Mouse (Mus musculus): Measurements from ENCODE around the gene Man1a.

Man1a gene

DNA sequence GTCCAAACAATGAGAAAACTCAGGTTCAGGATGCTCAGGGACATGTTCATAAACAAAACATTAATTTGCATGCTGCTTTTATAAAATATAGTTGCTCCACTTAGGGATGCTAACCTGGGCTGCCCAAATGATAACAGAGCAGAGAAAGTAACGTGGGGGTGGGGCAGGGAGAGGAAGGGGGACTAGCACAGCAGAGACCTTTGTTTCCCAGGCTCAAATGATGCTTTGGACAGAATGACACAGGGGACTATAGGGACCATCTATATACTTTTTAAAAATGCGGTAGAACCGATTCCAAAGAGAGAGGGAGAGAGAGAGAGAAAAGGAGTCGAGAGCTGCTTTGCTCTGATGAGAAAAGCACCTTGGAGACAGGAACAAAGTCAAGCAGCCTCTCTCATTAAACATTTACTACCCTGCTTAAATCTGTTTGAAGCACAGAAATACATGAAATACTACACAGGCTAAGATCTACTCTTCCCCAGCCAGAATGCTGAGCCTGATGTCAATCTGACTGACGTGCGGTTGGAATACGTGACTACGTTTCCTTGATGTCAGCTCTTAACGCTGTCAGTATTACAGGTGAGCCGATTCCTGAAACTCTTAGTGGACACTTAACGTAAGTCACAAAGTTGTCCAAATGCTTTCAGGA, 63.1 kb downstream of the Man1a start:
- DNase-seq, result no peak

DNA sequence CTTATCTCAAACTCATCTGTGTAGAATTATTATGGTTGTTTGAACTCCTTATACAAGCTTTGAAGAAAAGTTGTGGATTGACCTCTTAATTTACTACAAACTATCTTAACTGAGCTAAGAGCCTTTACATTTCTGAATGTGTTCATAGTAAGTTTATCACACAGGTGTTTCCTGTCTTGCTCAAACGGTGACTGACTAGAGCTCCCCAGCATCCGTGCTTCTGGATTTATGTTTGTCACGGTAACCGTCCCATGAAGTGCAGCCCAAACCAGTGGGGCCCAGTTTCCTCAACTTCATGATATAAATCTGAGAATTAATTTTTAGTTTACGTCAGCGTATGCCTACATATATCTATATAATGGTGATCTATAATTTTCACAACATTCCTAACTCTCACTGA, 67.3 kb downstream of the Man1a start:
- no peak for DNase-seq

DNA sequence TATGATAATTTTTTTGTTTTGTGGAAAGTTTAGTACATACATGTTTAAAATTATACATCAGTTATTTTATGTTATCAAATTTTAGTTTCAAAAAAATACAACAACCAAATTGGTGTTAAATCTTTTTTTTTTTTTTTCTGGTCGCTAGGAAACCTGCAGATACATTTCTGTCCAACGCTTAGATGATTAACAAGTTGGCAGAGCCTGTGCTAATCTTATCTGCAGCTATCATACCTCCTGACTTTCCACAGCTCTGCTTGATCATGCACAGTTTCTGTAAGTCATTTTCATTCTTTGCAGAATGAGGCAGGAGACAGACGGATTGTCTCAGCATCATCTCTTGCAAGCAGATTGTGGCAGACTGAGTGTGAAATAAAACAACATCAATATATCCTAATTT, 69.5 kb downstream of the Man1a start:
- DNase-seq, result no peak

DNA sequence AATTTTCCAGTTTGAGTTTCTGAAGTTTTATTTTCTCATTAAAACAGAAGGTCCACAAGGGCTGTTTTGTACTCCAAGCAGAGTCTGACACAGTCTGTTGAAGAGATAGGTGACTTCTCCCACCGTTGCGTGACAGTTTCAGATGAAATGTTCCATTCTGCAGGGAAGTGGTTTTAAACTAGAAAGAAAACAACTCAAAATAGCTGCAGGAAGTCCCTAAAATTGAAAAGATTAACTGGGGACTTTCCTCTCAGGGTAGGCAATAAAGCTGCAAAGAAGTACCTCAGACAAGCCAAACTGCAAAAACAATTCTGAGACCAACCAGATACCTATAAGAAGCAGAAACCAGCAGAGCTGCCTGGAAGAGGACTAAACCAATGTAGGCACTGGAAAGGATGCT, 70.6 kb downstream of the Man1a start:
- no peak for DNase-seq

DNA sequence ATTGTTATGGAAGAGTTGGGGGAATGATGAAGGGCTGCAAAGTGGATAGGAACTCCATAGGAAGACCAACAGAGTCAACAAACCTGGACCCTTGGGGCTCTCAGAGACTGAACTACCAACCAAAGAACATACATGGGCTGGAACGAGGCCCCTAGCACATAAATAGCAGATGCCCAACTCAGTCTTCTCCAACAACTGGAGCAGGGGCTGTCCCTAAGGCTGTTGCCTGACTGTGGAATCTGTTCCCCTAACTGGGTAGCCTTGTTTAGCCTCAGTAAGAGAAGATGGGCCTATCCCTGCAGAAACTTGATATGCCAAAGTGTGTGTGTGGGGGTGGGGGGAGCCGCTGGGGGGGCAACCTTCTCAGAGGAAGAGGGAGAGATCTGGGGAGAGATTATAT, 73.5 kb downstream of the Man1a start:
- DNase-seq, result no peak

DNA sequence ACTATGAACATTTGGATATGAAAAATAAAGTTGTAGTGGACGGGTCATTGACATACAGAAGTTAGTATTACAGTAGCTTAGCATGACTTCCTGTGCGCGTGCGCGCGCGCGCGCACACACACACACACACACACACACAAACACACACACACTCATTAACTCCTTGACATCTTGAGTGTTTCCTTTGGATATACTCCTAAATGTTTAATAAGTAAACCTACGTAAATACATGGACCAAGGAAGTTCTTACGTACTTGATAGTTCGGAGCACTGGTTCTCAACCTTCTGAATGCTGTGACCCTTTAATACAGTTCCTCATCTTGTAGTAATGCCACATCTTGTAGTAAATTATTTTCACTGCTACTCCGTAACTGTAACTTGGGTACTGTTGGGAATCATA, 79.1 kb downstream of the Man1a start:
- DNase-seq, result no peak

DNA sequence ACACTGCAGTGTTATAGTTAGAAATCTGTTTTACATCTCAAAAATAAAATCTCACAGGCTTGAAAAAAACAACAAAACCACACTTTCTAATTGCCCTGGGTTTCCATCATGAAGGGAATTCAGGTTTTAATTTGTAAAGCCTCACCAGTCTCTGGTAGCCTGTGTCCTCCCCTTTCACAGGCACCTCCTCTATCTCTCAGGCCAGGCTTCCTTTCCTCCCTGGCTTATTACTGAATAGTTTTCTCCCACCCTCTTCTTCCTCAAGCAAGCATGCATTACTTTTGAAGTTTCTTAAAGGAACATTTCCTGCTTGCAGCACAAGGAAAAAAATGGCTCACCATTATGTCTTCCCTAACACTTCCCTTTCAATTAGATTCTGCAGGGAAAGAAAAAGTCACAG, 80.2 kb downstream of the Man1a start:
- no peak for DNase-seq

DNA sequence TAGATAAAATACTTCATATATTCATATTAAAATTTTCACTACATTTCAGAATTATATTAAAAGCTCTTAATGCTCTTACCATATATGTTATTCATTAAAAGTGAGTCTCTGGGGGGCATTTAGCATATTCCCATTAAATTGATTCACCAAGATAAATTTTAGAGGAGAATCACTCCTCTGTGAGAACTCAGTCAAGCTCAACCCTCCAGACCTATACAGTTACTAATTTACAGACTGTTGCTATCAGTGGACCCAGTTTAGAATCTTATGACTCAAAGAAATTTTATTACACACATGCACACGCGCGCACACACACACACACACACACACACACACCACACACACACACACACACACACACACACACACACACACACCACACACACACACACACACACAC, 81.8 kb downstream of the Man1a start:
- no peak for DNase-seq

DNA sequence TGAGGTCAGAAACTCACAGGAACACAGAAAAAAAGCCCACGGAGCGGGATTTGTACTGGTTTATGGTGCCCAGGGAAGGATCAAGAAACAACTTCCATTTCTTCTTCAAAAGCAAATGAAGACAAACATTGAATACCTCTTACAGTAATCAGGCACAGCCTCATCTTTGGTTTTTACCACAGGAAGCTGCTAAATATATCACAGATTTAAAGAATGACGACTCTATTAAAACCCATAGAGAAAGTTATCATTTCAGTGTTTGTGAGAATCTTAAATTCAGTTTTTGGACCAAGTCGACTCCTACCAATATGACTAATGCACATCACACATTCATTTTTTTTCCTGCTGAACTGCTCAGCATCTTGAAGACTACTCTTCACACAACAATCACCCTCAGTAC, 86.0 kb downstream of the Man1a start:
- DNase-seq, result no peak

DNA sequence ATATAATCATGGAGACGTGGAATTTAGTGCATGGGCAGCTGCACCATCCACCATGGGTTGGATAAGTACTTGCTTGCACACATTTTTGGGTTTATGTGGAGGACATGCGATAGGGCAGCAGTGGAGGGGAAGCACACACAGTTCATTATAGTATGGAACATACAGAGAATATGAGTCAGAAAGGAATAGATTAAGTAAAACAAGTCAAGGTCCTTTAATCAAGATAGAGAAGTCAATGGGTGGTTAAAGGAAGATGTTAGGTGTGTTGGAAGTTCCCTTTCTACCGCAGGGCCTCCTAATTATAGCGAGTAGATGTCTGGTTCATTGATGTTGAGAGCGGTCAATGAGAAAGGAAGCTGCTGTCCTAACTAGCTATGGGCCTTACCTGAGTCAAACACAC, 91.5 kb downstream of the Man1a start:
- DNase-seq, result no peak

DNA sequence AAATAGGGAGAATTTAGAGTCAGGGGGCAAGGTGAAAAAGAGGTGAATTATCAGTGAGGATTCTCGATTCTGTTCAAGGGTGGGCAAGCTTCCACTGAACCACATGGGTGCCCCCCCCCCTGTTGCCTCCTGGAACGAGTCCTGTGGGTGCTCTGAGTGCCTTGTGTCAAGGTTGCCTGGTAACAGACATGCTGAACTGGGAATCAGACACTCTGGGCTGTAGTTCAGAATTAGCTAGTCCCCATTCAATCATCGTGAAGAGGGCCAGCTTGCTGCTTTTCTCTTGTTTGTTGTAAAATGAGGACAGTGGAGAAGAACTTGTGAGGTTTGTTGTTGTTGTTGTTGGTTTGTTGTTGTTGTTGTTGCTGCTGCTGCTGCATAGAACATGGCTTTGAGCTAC, 92.3 kb downstream of the Man1a start:
- no peak for DNase-seq

DNA sequence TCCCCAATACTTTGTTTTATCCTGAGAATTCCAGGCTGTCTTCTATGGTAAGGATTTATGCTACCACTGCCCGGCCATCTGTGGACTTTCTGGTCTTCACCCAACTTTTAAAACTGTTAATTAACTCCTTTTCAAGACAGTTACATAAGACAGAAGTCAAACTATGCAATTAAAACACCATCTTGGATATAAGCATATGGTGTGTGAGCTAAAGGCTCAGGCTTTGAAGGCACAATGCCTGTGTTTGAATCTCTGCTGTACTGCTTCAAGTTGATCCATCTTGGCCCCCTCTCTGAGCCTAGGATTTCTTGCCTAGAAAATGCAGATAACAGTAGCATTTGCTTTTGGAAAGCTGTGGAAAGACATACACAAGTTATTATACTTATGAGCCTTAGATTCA, 97.8 kb downstream of the Man1a start:
- no peak for DNase-seq

DNA sequence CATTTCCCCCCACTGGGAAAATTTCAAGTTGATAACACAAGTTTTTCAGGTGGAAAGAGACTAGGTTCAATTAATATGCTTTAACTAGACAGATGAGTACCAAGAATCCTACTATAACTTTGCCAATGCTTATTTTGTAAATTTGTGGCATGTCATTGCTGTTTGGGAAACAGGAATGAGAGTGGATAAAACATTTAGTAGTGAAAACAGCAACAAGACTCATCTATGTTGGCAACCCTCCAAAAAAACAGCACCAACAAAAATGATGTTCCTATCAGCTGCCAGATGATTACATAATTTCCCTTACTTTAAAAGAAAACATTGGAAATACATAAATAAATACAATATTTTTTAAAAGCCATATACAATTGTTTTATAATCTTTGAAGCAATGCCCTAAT, 102.2 kb downstream of the Man1a start:
- no peak for DNase-seq

DNA sequence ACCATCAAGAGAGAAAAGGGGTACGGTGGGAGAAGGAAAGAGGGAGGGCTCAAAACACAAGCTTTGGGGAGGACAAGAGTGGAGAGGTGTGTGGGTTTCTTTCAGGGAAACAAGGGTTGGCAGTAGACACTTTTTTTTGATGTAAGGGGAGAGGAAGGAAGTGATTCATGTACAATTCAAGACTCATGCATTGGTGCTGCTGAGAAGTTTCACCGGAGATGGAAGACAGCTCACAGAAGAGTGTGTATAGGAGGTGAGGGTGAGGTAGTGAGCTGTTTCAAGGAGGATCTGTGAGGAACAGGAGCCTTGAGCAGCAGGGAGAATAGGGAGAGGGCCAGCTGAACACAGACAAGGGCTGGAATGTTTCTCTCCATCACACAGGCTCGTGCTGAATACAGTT, 116.7 kb downstream of the Man1a start:
- no peak for DNase-seq

DNA sequence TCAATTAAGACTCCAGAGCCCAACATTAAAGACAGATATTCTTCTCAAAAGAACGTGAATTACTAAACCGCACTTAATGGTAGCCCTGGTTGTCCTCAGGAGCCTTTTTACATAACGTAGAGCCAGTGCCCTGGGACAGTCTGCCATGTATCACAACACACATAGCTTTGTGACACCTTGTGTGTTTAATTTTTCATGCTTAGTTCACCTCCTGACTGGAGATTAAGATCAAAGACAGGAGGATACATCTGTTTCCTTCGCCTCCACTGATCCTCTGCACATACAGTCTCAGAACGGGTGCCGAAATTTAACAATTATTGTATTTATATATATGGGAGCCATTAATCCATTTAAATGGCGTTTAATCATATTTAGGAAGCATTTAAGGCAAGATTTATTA, 134.8 kb downstream of the Man1a start:
- DNase-seq, result no peak

DNA sequence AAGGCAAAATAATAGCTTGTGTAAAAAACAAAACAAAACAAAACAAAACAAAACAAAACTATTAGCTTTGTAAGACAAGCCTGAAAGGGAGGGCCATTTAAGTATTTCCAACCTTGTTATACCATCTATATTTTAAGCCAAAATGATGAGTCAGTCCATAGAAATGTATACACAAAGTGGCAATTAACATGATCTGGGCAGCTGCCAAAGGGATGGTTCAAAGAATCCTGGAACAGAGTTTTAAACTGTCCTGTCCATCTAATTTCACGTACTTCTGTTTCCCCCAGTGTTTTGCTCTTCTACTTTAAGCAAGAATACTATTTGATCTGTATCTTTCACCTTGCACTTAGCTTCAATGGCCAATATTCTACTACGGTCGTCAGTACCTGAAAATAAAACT, 138.2 kb downstream of the Man1a start:
- DNase-seq, result no peak

DNA sequence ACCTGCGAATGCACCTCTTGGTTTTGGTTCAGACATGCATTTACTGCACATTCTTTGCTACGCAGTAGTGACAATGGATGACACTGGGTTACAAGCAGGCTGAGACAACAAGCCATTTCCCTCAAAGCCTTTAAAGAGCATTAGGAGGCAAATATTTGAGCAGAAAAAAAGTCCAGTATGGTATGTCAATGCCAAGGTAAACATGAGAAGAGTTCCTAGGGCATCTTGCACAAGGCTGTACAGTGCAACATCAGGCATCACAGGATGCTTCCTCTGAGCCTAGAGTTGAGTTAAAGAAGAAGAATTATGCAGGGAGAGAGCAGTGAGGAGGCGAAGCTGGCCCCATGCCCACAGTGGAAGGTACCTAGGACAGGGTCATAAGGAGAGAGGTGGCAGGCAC, 140.3 kb downstream of the Man1a start:
- no peak for DNase-seq

DNA sequence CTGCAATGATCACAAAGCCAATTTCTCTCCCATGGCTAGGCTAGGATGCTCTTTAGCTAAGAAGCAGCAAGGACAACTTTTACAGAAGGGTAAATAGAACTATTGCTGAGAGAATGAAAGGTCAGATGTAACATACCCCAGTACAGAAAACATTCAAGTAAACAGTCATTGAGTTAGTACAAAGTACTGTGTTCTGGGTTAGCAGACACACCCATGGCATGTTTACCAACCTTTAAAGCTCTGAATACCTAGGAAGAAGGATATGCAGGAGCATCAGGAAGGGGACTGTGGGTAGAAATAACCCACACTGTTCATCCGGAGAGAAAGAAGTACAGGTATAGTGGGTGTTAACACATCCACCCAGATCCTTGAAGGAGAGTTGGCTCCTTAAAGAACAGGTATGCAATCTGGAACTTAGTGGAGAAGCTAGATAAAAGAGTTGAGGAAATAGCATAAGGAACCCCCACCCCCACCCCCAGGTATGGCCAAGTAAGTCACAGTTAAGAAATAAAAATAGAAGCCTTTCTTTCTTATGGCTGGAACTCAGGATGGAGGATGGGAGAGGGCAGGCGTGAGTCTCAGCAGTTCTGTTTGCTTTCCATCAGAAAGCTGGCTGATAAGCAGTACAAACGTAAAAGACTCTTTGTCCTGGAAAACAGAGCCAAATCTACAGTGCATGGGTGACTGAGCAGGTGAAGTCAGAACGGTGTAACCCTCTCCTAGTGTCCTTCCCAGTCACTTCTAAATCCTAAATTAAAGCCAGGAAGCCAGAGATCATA, 146.5 kb downstream of the Man1a start:
- DNase-seq, result no peak

DNA sequence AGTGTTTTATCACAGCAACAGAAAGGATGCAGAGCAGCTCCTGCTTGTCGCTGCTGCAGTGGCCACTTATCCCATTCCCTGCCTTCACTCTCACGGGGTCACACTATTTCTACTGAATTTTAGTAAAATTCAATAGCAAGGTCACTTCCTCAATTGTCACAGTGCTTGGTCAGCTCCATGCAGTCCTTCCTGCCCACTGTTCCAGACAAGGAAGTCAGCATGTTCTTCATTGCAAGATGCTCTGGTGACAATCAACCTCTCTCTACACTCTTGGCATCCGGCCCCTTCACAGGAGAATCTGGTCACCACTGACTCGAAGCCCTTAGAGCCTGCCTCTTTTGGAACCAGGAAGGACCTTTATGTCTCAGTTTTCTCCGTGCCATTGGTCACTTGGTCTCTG, 148.5 kb downstream of the Man1a start:
- DNase-seq, result no peak

DNA sequence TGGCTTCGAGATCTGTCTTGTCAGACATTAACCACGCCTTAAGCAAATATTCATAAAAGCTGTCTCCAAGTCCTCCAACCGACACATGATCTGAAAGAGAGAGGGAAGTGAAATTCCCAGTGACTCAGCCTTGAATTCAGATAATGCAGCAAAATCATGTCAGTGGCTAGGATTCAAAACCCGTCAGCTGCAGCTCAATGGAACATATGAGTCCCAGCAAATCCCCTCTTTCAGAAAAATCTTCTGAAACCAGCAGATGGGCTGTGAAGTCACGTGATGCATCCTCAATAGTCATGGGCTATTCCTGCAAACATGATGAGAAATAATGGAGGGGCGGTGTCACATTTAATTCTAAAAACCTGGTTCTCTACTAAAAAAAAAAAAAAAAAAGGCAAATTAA, 151.0 kb downstream of the Man1a start:
- DNase-seq, result no peak

DNA sequence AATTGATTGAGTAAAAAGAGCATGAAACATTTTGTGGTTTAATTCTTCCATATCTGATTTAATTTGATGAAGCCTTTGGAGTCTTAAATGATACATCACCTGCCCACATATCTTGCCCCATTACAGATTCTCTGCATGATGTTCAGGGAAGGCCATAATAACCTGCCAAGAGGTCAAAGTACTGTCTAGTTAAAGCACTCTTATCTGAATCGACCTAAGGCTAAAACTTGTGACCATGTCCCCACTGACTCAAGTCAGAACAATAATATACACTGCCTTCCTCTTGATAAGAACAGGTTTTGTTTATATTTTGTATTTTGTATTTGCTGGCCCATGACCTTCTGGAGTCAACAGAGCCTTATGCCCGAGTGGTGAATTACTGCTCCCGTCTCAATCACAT, 154.2 kb downstream of the Man1a start:
- DNase-seq, result no peak

DNA sequence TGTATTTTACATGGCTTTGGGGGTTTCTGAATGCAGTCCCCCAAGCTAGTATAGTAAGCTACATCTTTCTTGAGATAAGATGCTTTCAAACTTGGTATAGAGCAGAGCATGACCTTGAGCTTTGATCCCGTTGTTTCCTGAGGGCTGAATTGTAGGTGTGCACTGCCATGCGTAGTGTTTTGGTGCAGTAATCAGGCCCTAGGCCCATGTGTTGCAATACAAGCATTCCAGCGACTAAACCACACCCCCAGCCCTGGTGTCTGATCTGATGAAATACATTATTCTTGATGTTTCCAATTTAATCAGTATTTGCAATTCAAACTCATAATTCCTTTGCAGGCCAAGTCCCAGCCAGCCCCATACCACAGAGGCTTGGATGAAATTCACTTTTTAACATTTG, 158.9 kb downstream of the Man1a start:
- DNase-seq, result no peak

DNA sequence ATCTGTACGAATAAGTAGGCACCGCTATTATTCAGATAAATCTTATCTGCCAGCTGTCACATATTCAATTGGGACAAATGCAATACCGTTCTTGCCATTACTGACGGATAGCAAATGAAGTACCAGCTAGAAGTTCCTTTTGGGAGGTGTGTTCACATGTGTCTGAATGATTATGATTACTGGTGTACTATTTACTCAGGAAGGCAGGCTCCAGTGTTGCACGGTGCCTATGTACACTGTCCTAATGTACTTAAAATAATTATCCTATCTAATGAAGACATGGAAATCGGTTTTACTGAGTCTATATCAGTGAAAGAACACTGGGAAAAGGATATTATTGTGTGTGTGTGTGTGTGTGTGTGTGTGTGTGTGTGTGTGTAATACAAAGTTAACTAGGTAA, 160.7 kb downstream of the Man1a start:
- no peak for DNase-seq

DNA sequence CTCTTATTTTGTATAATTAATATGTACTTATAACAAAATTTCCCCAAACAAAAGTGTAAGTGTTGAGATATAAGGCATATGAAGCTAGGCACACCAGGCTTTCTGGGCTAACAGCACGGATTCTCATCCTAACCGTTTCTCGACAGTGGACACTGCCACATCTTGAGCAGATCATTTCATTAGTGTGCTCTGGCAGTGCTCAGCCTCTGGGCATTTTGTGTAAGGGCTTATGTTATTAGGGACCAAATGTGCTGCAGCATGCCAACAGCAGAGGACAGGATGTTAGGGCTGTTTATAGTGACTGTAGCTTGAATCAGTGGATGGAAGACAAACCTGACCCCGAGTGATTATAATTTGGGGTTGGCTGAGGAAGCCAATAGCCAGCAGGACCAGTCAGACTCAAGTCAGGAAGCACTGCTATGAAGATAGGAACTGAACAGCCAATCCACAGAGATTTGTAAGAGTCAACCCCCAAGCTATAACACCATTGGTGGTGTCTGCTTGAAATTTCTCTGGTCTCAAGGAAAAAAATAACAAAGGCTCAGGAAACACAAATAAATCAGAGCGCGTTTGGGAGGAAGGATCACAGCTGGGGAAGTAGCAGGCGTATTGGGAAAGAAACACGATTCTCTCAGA, 161.3 kb downstream of the Man1a start:
- DNase-seq, result peak; percentile 9

Measured in retina, postnatal 1 day (tissue).